Mouse (Mus musculus) MEL (cell line): Measurements from ENCODE around the gene Tsga10ip. TPM values are rescaled to one million over a fixed set of nuclear protein-coding genes. Genes with fewer than 3 reads are reported as not detected.

Source experiments
- DNase-seq: peaks from one replicate; pipeline ENCODE4 v3.0.0; 2011; ENCODE audit warnings: low read depth, low spot score
- H3K27ac ChIP-seq: 2 replicates; pipeline ENCODE4 v1.5.1; 2012; ENCODE audit warnings: low read depth, mild to moderate bottlenecking, control low read depth, low read length, moderate library complexity; ENCODE audit not compliant: control insufficient read depth
- H3K27me3 ChIP-seq, 2 experiments: fragments of 150-350 bp in 1 of 2; sonication (generic) in 1 of 2; 2 replicates each; pipeline ENCODE4 v1.6.1; 2012; ENCODE audit warnings: low read length in 2 of 2, mild to moderate bottlenecking in 2 of 2, improper control_type of control experiment in 1 of 2, moderate library complexity in 1 of 2; ENCODE audit not compliant: insufficient read depth in 2 of 2, control insufficient read depth in 1 of 2
- H3K36me3 ChIP-seq, 2 experiments: 2 replicates each; pipeline ENCODE4 v1.6.1; 2012 to 2014; ENCODE audit warnings: low read length in 2 of 2, improper control_type of control experiment in 1 of 2, inconsistent platforms in 1 of 2, mild to moderate bottlenecking in 1 of 2; ENCODE audit not compliant: insufficient read depth in 2 of 2, control insufficient read depth in 1 of 2
- H3K4me1 ChIP-seq, 2 experiments: fragments of 150-350 bp in 1 of 2; sonication (generic) in 1 of 2; 2 replicates each; pipeline ENCODE4 v1.6.1; 2012; ENCODE audit warnings: low read length in 2 of 2, improper control_type of control experiment in 1 of 2, mild to moderate bottlenecking in 1 of 2; ENCODE audit not compliant: insufficient read depth in 2 of 2, control insufficient read depth in 1 of 2
- H3K4me3 ChIP-seq, 2 experiments: fragments of 150-350 bp in 1 of 2; sonication (generic) in 1 of 2; 2 replicates each; pipeline ENCODE4 v1.5.1; 2012; ENCODE audit warnings: low read depth in 2 of 2, low read length in 2 of 2, mild to moderate bottlenecking in 2 of 2, moderate library complexity in 2 of 2, control low read depth in 1 of 2, improper control_type of control experiment in 1 of 2; ENCODE audit not compliant: control insufficient read depth in 1 of 2, insufficient read depth in 1 of 2
- H3K79me2 ChIP-seq: 2 replicates; pipeline ENCODE4 v1.6.1; 2012; ENCODE audit warnings: mild to moderate bottlenecking, low read length, moderate library complexity; ENCODE audit not compliant: control insufficient read depth, poor library complexity, insufficient read depth
- H3K9ac ChIP-seq: 2 replicates; pipeline ENCODE4 v1.6.1; 2012; ENCODE audit warnings: low read depth, mild to moderate bottlenecking, control low read depth, low read length, moderate library complexity; ENCODE audit not compliant: control insufficient read depth, poor library complexity, severe bottlenecking
- H3K9me3 ChIP-seq: fragments of 150-350 bp; sonication (generic); replicated peaks from 2 replicates; pipeline ENCODE4 v1.6.1; 2012; ENCODE audit warnings: mild to moderate bottlenecking, low read length, improper control_type of control experiment, moderate library complexity; ENCODE audit not compliant: insufficient read depth
- CHD2 ChIP-seq: IDR thresholded peaks from 2 replicates; pipeline ENCODE4 v1.6.1; 2011; ENCODE audit warnings: low read length, improper control_type of control experiment
- CTCF ChIP-seq, 3 experiments: IDR thresholded peaks in 2 of 3; conservative IDR thresholded peaks in 1 of 3; 2 replicates each; pipeline ENCODE4 v1.5.1; 2011 to 2012; ENCODE audit warnings: low read length in 3 of 3, low read depth in 2 of 3, mild to moderate bottlenecking in 2 of 3, improper control_type of control experiment in 1 of 3, inconsistent platforms in 1 of 3, mixed read lengths in 1 of 3, moderate library complexity in 1 of 3; ENCODE audit not compliant: control insufficient read depth in 1 of 3, insufficient read depth in 1 of 3, poor library complexity in 1 of 3, severe bottlenecking in 1 of 3
- E2F4 ChIP-seq: IDR thresholded peaks from 2 replicates; pipeline ENCODE4 v1.6.1; 2011; ENCODE audit warnings: low read depth, low read length, improper control_type of control experiment, borderline replicate concordance
- ELF1 ChIP-seq: IDR thresholded peaks from 2 replicates; pipeline ENCODE4 v1.6.1; 2014; ENCODE audit warnings: low read depth, mild to moderate bottlenecking, inconsistent platforms, low read length, improper control_type of control experiment, moderate library complexity
- EP300 ChIP-seq, 2 experiments: IDR thresholded peaks; 2 replicates each; pipeline ENCODE4 v1.6.1; 2011; ENCODE audit warnings: improper control_type of control experiment in 2 of 2, low read length in 2 of 2, low read depth in 1 of 2, mild to moderate bottlenecking in 1 of 2
- GABPA ChIP-seq: IDR thresholded peaks from 2 replicates; pipeline ENCODE4 v1.6.1; 2012; ENCODE audit warnings: low read depth, mild to moderate bottlenecking, inconsistent platforms, low read length, improper control_type of control experiment, moderate library complexity
- HCFC1 ChIP-seq: IDR thresholded peaks from 2 replicates; pipeline ENCODE4 v1.6.1; 2012; ENCODE audit warnings: low read depth, mild to moderate bottlenecking, inconsistent platforms, low read length, improper control_type of control experiment, moderate library complexity
- KAT2A ChIP-seq: conservative IDR thresholded peaks from 2 replicates; pipeline ENCODE4 v1.6.1; 2012; ENCODE audit warnings: low read depth, low read length, improper control_type of control experiment, inconsistent platforms
- MAFK ChIP-seq: IDR thresholded peaks from 2 replicates; pipeline ENCODE4 v1.6.1; 2011; ENCODE audit warnings: low read depth, mild to moderate bottlenecking, low read length, improper control_type of control experiment, borderline replicate concordance
- MAX ChIP-seq: IDR thresholded peaks from 2 replicates; pipeline ENCODE4 v1.6.1; 2011; ENCODE audit warnings: low read length, improper control_type of control experiment
- MAZ ChIP-seq: IDR thresholded peaks from 2 replicates; pipeline ENCODE4 v1.6.1; 2012; ENCODE audit warnings: low read depth, mild to moderate bottlenecking, inconsistent platforms, low read length, improper control_type of control experiment
- MXI1 ChIP-seq: IDR thresholded peaks from 2 replicates; pipeline ENCODE4 v1.6.1; 2011; ENCODE audit warnings: mild to moderate bottlenecking, low read depth, low read length, improper control_type of control experiment
- MYB ChIP-seq: IDR thresholded peaks from 2 replicates; pipeline ENCODE4 v1.6.1; 2011; ENCODE audit warnings: mild to moderate bottlenecking, low read depth, low read length, improper control_type of control experiment
- MYC ChIP-seq: IDR thresholded peaks from 2 replicates; pipeline ENCODE4 v1.6.1; 2011; ENCODE audit warnings: low read depth, mild to moderate bottlenecking, low read length, improper control_type of control experiment, moderate library complexity
- NELFE ChIP-seq: IDR thresholded peaks from 2 replicates; pipeline ENCODE4 v1.6.1; 2011; ENCODE audit warnings: low read depth, low read length, improper control_type of control experiment
- NRF1 ChIP-seq: IDR thresholded peaks from 2 replicates; pipeline ENCODE4 v1.6.1; 2014; ENCODE audit warnings: low read depth, mild to moderate bottlenecking, inconsistent platforms, low read length, improper control_type of control experiment, moderate library complexity; ENCODE audit not compliant: poor library complexity, insufficient read depth, severe bottlenecking
- POLR2A ChIP-seq, 2 experiments: IDR thresholded peaks; 2 replicates each; pipeline ENCODE4 v1.6.1; 2011 to 2012; ENCODE audit warnings: low read length in 2 of 2, mild to moderate bottlenecking in 2 of 2, control low read depth in 1 of 2, improper control_type of control experiment in 1 of 2, low read depth in 1 of 2, moderate library complexity in 1 of 2; ENCODE audit not compliant: control insufficient read depth in 1 of 2, insufficient read depth in 1 of 2, poor library complexity in 1 of 2
- POLR2AphosphoS2 ChIP-seq: IDR thresholded peaks from 2 replicates; pipeline ENCODE4 v1.6.1; 2011; ENCODE audit warnings: low read length, improper control_type of control experiment
- SIN3A ChIP-seq: IDR thresholded peaks from 2 replicates; pipeline ENCODE4 v1.6.1; 2012; ENCODE audit warnings: low read length, improper control_type of control experiment, inconsistent platforms
- TAL1 ChIP-seq: IDR thresholded peaks from 2 replicates; pipeline ENCODE4 v1.6.1; 2012; ENCODE audit warnings: mild to moderate bottlenecking, inconsistent platforms, low read length, moderate library complexity, mixed read lengths
- TCF12 ChIP-seq: IDR thresholded peaks from 2 replicates; pipeline ENCODE4 v1.6.1; 2014; ENCODE audit warnings: low read depth, mild to moderate bottlenecking, inconsistent platforms, low read length, improper control_type of control experiment, moderate library complexity
- USF1 ChIP-seq: IDR thresholded peaks from 2 replicates; pipeline ENCODE4 v1.6.1; 2014; ENCODE audit warnings: low read depth, mild to moderate bottlenecking, inconsistent platforms, low read length, improper control_type of control experiment, moderate library complexity
- ZKSCAN1 ChIP-seq: IDR thresholded peaks from 2 replicates; pipeline ENCODE4 v1.6.1; 2012; ENCODE audit warnings: low read depth, mild to moderate bottlenecking, inconsistent platforms, low read length, improper control_type of control experiment, moderate library complexity
- ZMIZ1 ChIP-seq: IDR thresholded peaks from 2 replicates; pipeline ENCODE4 v1.6.1; 2012; ENCODE audit warnings: low read depth, mild to moderate bottlenecking, inconsistent platforms, low read length, improper control_type of control experiment, moderate library complexity
- polyA plus RNA-seq, 2 experiments: library from polyadenylated mRNA; stranded (reverse) in 1 of 2; unstranded in 1 of 2; fragments of >175 nt in 1 of 2; fragments of >200 nt in 1 of 2; gene quantifications; 2 replicates each; pipeline versions ENCODE4 v1.2.1 to v1.2.4; 2012; ENCODE audit warnings: low replicate concordance in 2 of 2, low read depth in 1 of 2; ENCODE audit not compliant: insufficient read length in 2 of 2, insufficient read depth in 1 of 2, missing spikeins in 1 of 2
- total RNA-seq: library from RNA; depleted of rRNA; stranded (reverse); fragments of 300-350 nt; gene quantifications from 2 replicates; pipeline ENCODE4 v1.2.3, GENCODE M21; 2012

Tsga10ip gene
- total and polyA plus RNA-seq, 3 experiments: 0.54 to 4.5 TPM; not detected in 1

DNA sequence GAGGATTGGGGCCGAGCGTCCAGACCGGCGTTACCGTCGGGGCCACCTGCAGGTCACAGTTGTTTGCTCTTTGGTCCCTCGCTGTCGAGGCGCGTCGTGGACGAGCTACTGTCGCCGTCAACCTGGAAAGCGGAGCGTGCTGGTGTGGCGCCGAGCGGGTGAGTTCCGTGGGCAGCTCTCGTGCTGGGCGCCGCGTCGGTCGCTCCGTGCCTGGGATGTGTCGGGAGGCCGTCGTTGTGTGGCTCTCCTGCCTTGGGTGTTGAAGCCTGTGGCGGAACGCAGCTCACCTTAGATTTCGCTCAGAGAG, 35.3 kb downstream of the Tsga10ip start, which contains the start of gene Banf1:
Gene Banf1, minus strand, starts transcription at position 116 of the 307 bp plus-strand sequence.
- peaks cover 0 to 33% of the 10 kb centered on the region in 2 experiments; a peak in 3 of 4 replicates for H3K4me1 ChIP-seq
- peak within 1 kb of the TSS; percentile 94 for H3K27ac ChIP-seq
- no peaks in the 10 kb centered on the region for H3K27me3 ChIP-seq
- H3K9ac ChIP-seq: peak within 1 kb of the TSS; percentile 98
- H3K9me3 ChIP-seq: no peaks in the 10 kb centered on the region
- H3K4me3 ChIP-seq: peak within 1 kb of the TSS; percentile 77 to 98
- H3K36me3 ChIP-seq: peaks cover 1 to 30% of the 10 kb centered on the region in 2 experiments; a peak in 3 of 4 replicates
- no peak for DNase-seq
- H3K79me2 ChIP-seq: peaks cover 39% of the 10 kb centered on the region
- peak; percentile 51; the same call in 1 of the 2 replicates for TF ChIP-seq MAX
- no peak for TF ChIP-seq TCF12
- TF ChIP-seq NELFE: no peak; the same call in 1 of the 2 replicates
- 0 out of 2 replicates have a peak, but pooled peaks have one; percentile 5 for TF ChIP-seq MYC
- TF ChIP-seq MAFK: no peak
- TF ChIP-seq POLR2A (IDR thresholded peaks at IDR 0.05; ENCODE audit: control insufficient read depth in 1 of 2, insufficient read depth in 1 of 2, low read depth in 1 of 2, low read length in 2 of 2, poor library complexity in 1 of 2): peak in 1 of 2 experiments; percentile 57; a peak in 2 of 4 replicates
- TF ChIP-seq POLR2AphosphoS2: 0 out of 2 replicates have a peak, but pooled peaks have one; percentile 54

DNA sequence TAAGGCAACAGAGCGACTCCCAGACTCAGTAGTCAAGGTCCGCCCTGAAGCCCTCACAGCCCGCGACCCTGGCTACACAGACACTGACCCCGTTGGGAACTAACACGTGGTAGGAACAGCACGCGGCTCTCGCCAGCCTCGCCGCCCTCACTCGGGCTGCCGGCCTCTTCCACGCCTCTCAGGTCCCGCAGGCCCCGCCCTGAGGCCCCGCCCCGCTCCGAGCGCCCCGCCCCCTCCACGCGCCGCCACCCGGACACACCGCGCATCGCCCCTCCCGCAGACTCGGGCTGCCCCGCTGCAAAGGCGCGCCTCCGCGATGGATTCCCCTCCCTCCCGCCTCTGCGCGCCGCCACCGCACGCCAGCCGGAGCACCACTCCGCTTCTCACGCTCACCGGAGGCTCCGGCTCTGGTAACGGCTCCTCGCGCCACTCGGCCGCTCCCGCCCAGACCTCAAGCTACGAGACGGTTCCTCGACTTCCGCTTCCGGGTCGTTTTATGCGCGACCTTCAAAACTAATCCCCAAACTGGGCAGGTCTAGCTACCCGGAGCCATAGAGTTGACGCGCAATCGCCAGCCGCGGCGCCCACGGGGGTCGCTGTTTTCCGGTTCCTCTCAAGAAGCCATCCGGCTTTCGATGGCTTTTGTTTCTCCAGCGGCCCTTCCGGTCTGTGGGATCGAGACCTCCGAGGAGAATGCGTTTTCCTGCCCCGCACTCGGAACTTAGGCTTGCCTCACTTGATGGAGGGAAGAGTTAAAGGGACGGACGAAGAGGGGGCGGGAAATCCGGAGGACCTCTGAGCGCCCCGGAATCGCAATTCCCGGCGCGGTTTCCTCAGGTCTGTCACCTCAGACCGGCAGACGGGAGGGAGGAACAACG, 35.9 kb downstream of the Tsga10ip start, which contains the start of gene Eif1ad:
Gene Eif1ad, plus strand, starts transcription at position 567 of the 878 bp plus-strand sequence.
- H3K27ac ChIP-seq: peak within 1 kb of the TSS; percentile 94
- DNase-seq: peak; percentile 99
- TF ChIP-seq NELFE (peak; percentile 61; the same call in 1 of the 2 replicates), HCFC1 (peak; percentile 90), ELF1 (peak; percentile 62), E2F4 (no peak), TAL1 (no peak), USF1 (peak; percentile 58; the same call in 1 of the 2 replicates), CHD2 (peak; percentile 57), MYB (peak; percentile 58), MAX (peak; percentile 98), ZKSCAN1 (no peak), KAT2A (peak; percentile 83), MAFK (no peak), NRF1 (peak; percentile 21; the same call in 1 of the 2 replicates), TCF12 (0 out of 2 replicates have a peak, but pooled peaks have one; percentile 16), EP300 (IDR thresholded peaks at IDR 0.05; ENCODE audit: low read depth in 1 of 2, low read length in 2 of 2) (0 out of 4 replicates have a peak, but pooled peaks of 1 of the 2 experiments have one; percentile 12), POLR2AphosphoS2 (peak; percentile 51), MXI1 (peak; percentile 99), GABPA (no peak; the same call in 1 of the 2 replicates), POLR2A (IDR thresholded peaks at IDR 0.05; ENCODE audit: control insufficient read depth in 1 of 2, insufficient read depth in 1 of 2, low read depth in 1 of 2, low read length in 2 of 2, poor library complexity in 1 of 2) (peak; percentile 51 to 85; a peak in 3 of 4 replicates), MAZ (peak; percentile 22; the same call in 1 of the 2 replicates), ZMIZ1 (peak; percentile 52; the same call in 1 of the 2 replicates), SIN3A (peak; percentile 95), MYC (peak; percentile 99), CTCF (IDR thresholded peaks at IDR 0.05 in 2 of 3, conservative IDR thresholded peaks at IDR 0.05 in 1 of 3; ENCODE audit: control insufficient read depth in 1 of 3, insufficient read depth in 1 of 3, low read depth in 2 of 3, low read length in 3 of 3, poor library complexity in 1 of 3, severe bottlenecking in 1 of 3) (peak in 1 of 3 experiments; percentile 30; a peak in 1 of 6 replicates)
- TF ChIP-seq, all 39 proteins: peak for 19
- Histone ChIP-seq H3K4me1 (peaks cover 0 to 33% of the 10 kb centered on the region in 2 experiments; a peak in 3 of 4 replicates), H3K36me3 (peaks cover 1 to 30% of the 10 kb centered on the region in 2 experiments; a peak in 3 of 4 replicates), H3K9me3 (no peaks in the 10 kb centered on the region), H3K27me3 (no peaks in the 10 kb centered on the region), H3K79me2 (peaks cover 39% of the 10 kb centered on the region), H3K4me3 (peak within 1 kb of the TSS; percentile 77 to 98), H3K9ac (peak within 1 kb of the TSS; percentile 98)
